Mouse (Mus musculus) ES-Bruce4 (cell line): Measurements from ENCODE around the gene Stxbp3.

Experiments
- CTCF ChIP-seq: IDR thresholded peaks from one replicate; pipeline ENCODE4 v1.8.1; 2011; ENCODE audit warnings: low read depth, low read length
- EP300 ChIP-seq: IDR thresholded peaks from 2 replicates; pipeline ENCODE4 v1.6.1; 2011; ENCODE audit warnings: low read depth, low read length; ENCODE audit not compliant: insufficient read depth
- POLR2A ChIP-seq: IDR thresholded peaks from one replicate; pipeline ENCODE4 v1.8.1; 2011; ENCODE audit warnings: low read length; ENCODE audit not compliant: insufficient read depth

DNA sequence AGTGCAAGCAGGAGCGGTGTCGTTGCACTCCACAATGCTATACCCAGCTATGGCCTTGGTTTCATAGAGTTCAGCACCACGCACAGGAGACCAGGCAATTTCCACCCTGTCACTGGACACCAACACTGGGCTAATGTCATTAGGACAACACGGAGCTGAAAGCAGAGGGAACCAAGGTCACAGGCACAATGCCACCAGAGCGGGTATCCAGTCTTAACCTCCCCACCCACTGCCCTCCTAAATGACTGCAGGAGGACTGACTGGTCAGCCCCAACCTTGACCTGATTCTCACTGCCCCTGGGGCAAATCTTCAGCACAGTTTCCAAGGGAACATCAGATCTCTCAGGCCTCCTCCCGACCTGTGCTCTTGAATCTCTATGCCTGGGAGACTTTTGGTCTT is 30.3 kb upstream of the Stxbp3 start:
- TF ChIP-seq EP300 (no peak), POLR2A (no peak), CTCF (no peak)
